Mouse (Mus musculus) 416B (cell line): Measurements from ENCODE around the gene 2610044O15Rik8.

ENCODE experiments used
- DNase-seq: peaks from one replicate; pipeline ENCODE4 v3.0.0; 2011; ENCODE audit warnings: low read depth

The 2610044O15Rik8 gene

DNA sequence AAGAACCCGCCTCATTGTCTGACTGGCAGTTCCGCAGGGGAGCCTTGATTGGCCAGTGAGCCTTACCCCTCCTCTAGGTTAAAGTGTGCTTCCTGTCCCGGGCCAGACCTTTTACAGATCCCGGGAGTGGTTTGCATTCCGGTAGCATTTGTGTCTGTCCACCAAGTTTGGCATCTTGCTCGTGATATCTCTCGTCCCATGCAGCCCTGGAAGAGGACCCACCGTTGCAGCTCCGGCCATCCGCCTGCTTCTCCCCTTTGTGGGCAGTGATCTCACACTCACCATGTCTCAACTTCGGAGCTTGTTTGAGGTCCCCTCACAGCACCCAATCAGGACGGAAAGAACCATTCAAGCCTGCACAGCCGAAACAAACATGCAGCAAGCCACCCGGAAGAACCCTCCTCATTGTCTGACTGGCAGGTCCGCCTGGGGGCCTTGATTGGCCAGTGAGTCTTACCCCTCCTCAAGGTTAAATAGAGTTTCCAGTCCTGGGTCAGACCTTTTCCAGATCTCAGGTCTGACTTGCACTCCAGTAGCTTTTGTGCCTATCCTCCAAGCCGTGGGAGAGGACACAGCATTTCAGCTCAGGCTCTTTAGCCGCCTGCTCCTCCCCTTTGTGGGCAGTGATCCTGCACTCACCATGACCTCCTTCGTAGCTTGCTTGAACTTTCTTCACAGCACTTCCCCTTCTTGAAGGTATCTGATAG is at the start of gene 2610044O15Rik8:
Gene 2610044O15Rik8, minus strand, starts transcription at position 380 of the 707 bp plus-strand sequence.
- DNase-seq: peak; percentile 94

GRCm38 (mm10) chr8:129265918-129266317 is 31.7 kb upstream of the 2610044O15Rik8 start:
- peak; percentile 75 for DNase-seq

- DNase-seq: peak; percentile 76
These were observed 30.1 kb upstream of the 2610044O15Rik8 start for GRCm38 (mm10) chr8:129264296-129264695.

- peak; percentile 75 for DNase-seq
These were observed 29.2 kb upstream of the 2610044O15Rik8 start for GRCm38 (mm10) chr8:129263211-129263927.

DNA sequence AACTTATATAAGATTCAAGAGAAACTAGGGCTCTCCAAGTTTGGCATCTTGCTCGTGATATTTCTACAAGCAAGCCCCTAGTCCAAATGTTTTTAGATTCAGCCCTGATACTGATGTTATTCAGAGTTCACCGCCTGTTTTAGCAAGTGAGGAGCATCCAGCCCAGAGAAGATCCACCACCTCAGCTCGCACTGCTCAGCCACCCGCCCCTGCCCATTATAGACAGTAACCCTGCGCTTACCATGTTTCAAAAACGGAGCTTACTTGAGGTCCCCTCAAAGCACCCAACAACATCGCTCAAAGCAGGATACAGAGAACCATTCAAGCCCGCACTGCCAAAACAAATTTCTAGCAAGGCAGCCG is 561 bp downstream of the 2610044O15Rik8 start:
- no peak for DNase-seq
